Mouse (Mus musculus) liver, postnatal 0 days (tissue): ENCODE results near the gene Zfp202. TPM values are rescaled to one million over a fixed set of nuclear protein-coding genes. Genes with fewer than 3 reads are reported as not detected.

Experiments
- ATAC-seq: fragments of 200-750 bp; cut with Nextera tagmentation; 2 replicates; pipeline ENCODE4 v1.8.0; 2017; ENCODE audit warnings: mild to moderate bottlenecking, moderate library complexity
- DNase-seq: peaks from one replicate; pipeline ENCODE4 v3.0.0-alpha.2; 2016
- H3K27ac ChIP-seq: fragments of 300-500 bp; sonication (generic); 2 replicates; pipeline ENCODE4 v1.5.1; 2014; ENCODE audit warnings: antibody characterized with exemption, moderate library complexity, mild to moderate bottlenecking, low read depth
- H3K27me3 ChIP-seq: fragments of 300-500 bp; sonication (generic); 2 replicates; pipeline ENCODE4 v1.6.1; 2014; ENCODE audit warnings: low read length, control low read depth, mixed read lengths; ENCODE audit not compliant: insufficient read depth
- H3K36me3 ChIP-seq: fragments of 300-500 bp; sonication (generic); replicated peaks from 2 replicates; pipeline ENCODE4 v1.6.1; 2014; ENCODE audit warnings: mild to moderate bottlenecking, control low read depth, low read length, moderate library complexity, mixed read lengths; ENCODE audit not compliant: insufficient read depth
- H3K4me1 ChIP-seq: fragments of 300-500 bp; sonication (generic); 2 replicates; pipeline ENCODE4 v1.6.1; 2014; ENCODE audit warnings: antibody characterized with exemption, mild to moderate bottlenecking, control low read depth; ENCODE audit not compliant: insufficient read depth
- H3K4me2 ChIP-seq: fragments of 300-500 bp; sonication (generic); 2 replicates; pipeline ENCODE4 v1.6.1; 2014; ENCODE audit warnings: low read depth, mild to moderate bottlenecking, low read length, moderate library complexity, mixed read lengths
- H3K4me3 ChIP-seq: fragments of 300-500 bp; sonication (generic); 2 replicates; pipeline ENCODE4 v1.5.1; 2014; ENCODE audit warnings: low read depth, low read length
- H3K9ac ChIP-seq: fragments of 300-500 bp; sonication (generic); replicated peaks from 2 replicates; pipeline ENCODE4 v1.6.1; 2014; ENCODE audit warnings: mild to moderate bottlenecking, moderate library complexity
- H3K9me3 ChIP-seq: fragments of 300-500 bp; sonication (generic); 2 replicates; pipeline ENCODE4 v1.6.1; 2016; ENCODE audit warnings: mild to moderate bottlenecking, control low read depth, low read length, mixed read lengths
- CTCF ChIP-seq: sonication (generic); IDR thresholded peaks from 2 replicates; pipeline ENCODE4 v1.5.1; 2016; ENCODE audit warnings: antibody characterized with exemption, low read depth
- EP300 ChIP-seq: IDR thresholded peaks from 2 replicates; pipeline ENCODE4 v1.6.1; 2016; ENCODE audit warnings: antibody characterized with exemption, low read depth, mild to moderate bottlenecking
- WGBS: fragments of 180-500 bp; shearing (Covaris S2); extraction: QIAGEN DNeasy Blood & Tissue Kit; methylation state at CpG from one replicate; pipeline ENCODE4 v1.1.7; 2014; ENCODE audit not compliant: insufficient replicate concordance; 5-methylcytosine and 5-hydroxymethylcytosine counted together
- polyA plus RNA-seq: library from polyadenylated mRNA; unstranded; fragments of >200 nt; fragmentation: Nextera tagmentation; extraction: Ambion mirVana; gene quantifications from 2 replicates; pipeline ENCODE4 v1.2.1, GENCODE M21; 2015

Zfp202 gene
- polyA plus RNA-seq, 1 experiment from 2014 or later, result 0.60 TPM

- TF ChIP-seq EP300 (no peak), CTCF (no peak)
- Histone ChIP-seq H3K27me3 (peaks cover 3% of the 10 kb centered on the region; the same call in 1 of the 2 replicates), H3K36me3 (no peaks in the 10 kb centered on the region), H3K4me2 (no peak overlapping the region), H3K9ac (no peak overlapping the region), H3K9me3 (no peaks in the 10 kb centered on the region), H3K27ac (no peak overlapping the region), H3K4me3 (no peak overlapping the region), H3K4me1 (no peaks in the 10 kb centered on the region; the same call in 1 of the 2 replicates)
- ATAC-seq, result no peak
- DNase-seq, result no peak
- 75% methylated on average over 7 of the region's 7 CpGs for WGBS
Measured at GRCm38 (mm10) chr9:40245974-40246665, 54.0 kb downstream of the Zfp202 start.

GRCm38 (mm10) chr9:40246702-40247101, 54.6 kb downstream of the Zfp202 start:
- no peak overlapping the region for H3K9ac ChIP-seq
- DNase-seq (no peak), ATAC-seq (no peak)
- no peak overlapping the region for H3K4me2 ChIP-seq
- no peak overlapping the region for H3K4me3 ChIP-seq
- H3K36me3 ChIP-seq, result no peaks in the 10 kb centered on the region
- H3K27me3 ChIP-seq, result no peaks in the 10 kb centered on the region
- H3K27ac ChIP-seq, result no peak overlapping the region
- 75% methylated on average over 6 of the region's 6 CpGs for WGBS
- no peak for TF ChIP-seq EP300
- TF ChIP-seq CTCF, result no peak
- no peaks in the 10 kb centered on the region for H3K9me3 ChIP-seq
- no peaks in the 10 kb centered on the region; the same call in 1 of the 2 replicates for H3K4me1 ChIP-seq

- Histone ChIP-seq H3K9ac (no peak overlapping the region), H3K36me3 (no peaks in the 10 kb centered on the region), H3K27ac (no peak overlapping the region), H3K27me3 (no peaks in the 10 kb centered on the region), H3K4me2 (no peak overlapping the region), H3K4me3 (no peak overlapping the region), H3K9me3 (no peaks in the 10 kb centered on the region), H3K4me1 (no peaks in the 10 kb centered on the region)
- DNase-seq (no peak), ATAC-seq (no peak)
- WGBS, result 50% methylated on average over 1 of the region's 1 CpGs
- TF ChIP-seq CTCF, result no peak
- no peak for TF ChIP-seq EP300
Measured at GRCm38 (mm10) chr9:40249106-40249505, 57.0 kb downstream of the Zfp202 start.

- Histone ChIP-seq H3K9me3 (no peaks in the 10 kb centered on the region), H3K4me2 (no peak overlapping the region), H3K9ac (no peak overlapping the region), H3K27me3 (no peaks in the 10 kb centered on the region), H3K36me3 (no peaks in the 10 kb centered on the region), H3K4me3 (no peak overlapping the region), H3K4me1 (no peaks in the 10 kb centered on the region), H3K27ac (no peak overlapping the region)
- ATAC-seq (no peak), DNase-seq (no peak)
- TF ChIP-seq CTCF (no peak), EP300 (no peak)
- 29% methylated on average over 3 of the region's 3 CpGs for WGBS
Measured at GRCm38 (mm10) chr9:40252459-40252858, 60.3 kb downstream of the Zfp202 start.

Other genes starting within 250 kb of the Zfp202 start
- not detected in 2 replicates for gene Olfr975, start 240.3 kb upstream of the Zfp202 start, polyA plus RNA-seq
- gene Olfr976, start 231.2 kb upstream of the Zfp202 start, polyA plus RNA-seq, result not detected in 2 replicates
- not detected in 2 replicates for gene Olfr978, start 200.2 kb upstream of the Zfp202 start, polyA plus RNA-seq
- not detected in 2 replicates for gene Olfr979, start 188.9 kb upstream of the Zfp202 start, polyA plus RNA-seq
- gene Olfr980, start 182.7 kb upstream of the Zfp202 start, polyA plus RNA-seq, result not detected in 2 replicates
- gene Olfr981, start 170.9 kb upstream of the Zfp202 start, polyA plus RNA-seq, result not detected in 2 replicates
- gene Olfr982, start 118.5 kb upstream of the Zfp202 start, polyA plus RNA-seq, result not detected in 2 replicates
- not detected in 2 replicates for gene Olfr983, start 98.7 kb upstream of the Zfp202 start, polyA plus RNA-seq
- gene Olfr984, start 78.1 kb upstream of the Zfp202 start, polyA plus RNA-seq, result not detected in 2 replicates
- gene Olfr985, start 62.1 kb upstream of the Zfp202 start, polyA plus RNA-seq, result not detected in 2 replicates
- not detected in 2 replicates for gene Tmem225, start 44.2 kb upstream of the Zfp202 start, polyA plus RNA-seq
- not detected in 2 replicates for gene Olfr986, start 11.4 kb upstream of the Zfp202 start, polyA plus RNA-seq
- 0.15 TPM in 2 replicates for gene Scn3b, start 76.9 kb downstream of the Zfp202 start, polyA plus RNA-seq